Mouse (Mus musculus): Measurements from ENCODE around the gene Gnpda2.

Gnpda2 gene

GRCm38 (mm10) chr5:69591640-69592461 is at the start of gene Gnpda2:
Gnpda2 (minus strand) TSS chr5:69592340.
- DNase-seq (ENCODE audit: low spot score), result peak; percentile 89

- no peak for DNase-seq (ENCODE audit: low spot score)
Measured at GRCm38 (mm10) chr5:69634766-69635165, 42.6 kb upstream of the Gnpda2 start.

GRCm38 (mm10) chr5:69620899-69621298 is 28.8 kb upstream of the Gnpda2 start:
- no peak for DNase-seq (ENCODE audit: low spot score)

GRCm38 (mm10) chr5:69613209-69613796 is 21.2 kb upstream of the Gnpda2 start:
- peak; percentile 69 for DNase-seq (ENCODE audit: low spot score)

GRCm38 (mm10) chr5:69601027-69601426 is 8.9 kb upstream of the Gnpda2 start:
- peak; percentile 53 for DNase-seq (ENCODE audit: low spot score)

- peak; percentile 44 for DNase-seq (ENCODE audit: low spot score)
Measured at GRCm38 (mm10) chr5:69557404-69557935, 34.7 kb downstream of the Gnpda2 start.

GRCm38 (mm10) chr5:69556628-69557403 is 35.3 kb downstream of the Gnpda2 start, which contains the start of gene Guf1:
Guf1 (plus strand) TSS chr5:69556923.
- peak; percentile 92 for DNase-seq (ENCODE audit: low spot score)

- no peak for DNase-seq (ENCODE audit: low spot score)
Measured at GRCm38 (mm10) chr5:69542489-69542888, 49.7 kb downstream of the Gnpda2 start, which contains the start of gene Yipf7. Yipf7 (minus strand) TSS chr5:69542648.

GRCm38 (mm10) chr5:69541680-69542079 is 50.5 kb downstream of the Gnpda2 start:
- DNase-seq (ENCODE audit: low spot score), result no peak

- DNase-seq (ENCODE audit: low spot score), result no peak
Measured at GRCm38 (mm10) chr5:69523944-69524343, 68.2 kb downstream of the Gnpda2 start.

All from adipocyte (in vitro differentiated cells).